Mouse (Mus musculus) lung, adult 2 months (tissue): Measurements from ENCODE around the gene Olfr1338.

ENCODE experiments used
- CTCF ChIP-seq: fragments of 200-500 bp; IDR thresholded peaks from 2 replicates; pipeline ENCODE4 v1.5.1; 2011; ENCODE audit warnings: mild to moderate bottlenecking, low read length, control low read depth; ENCODE audit not compliant: insufficient read depth
- POLR2A ChIP-seq: fragments of 200-500 bp; IDR thresholded peaks from 2 replicates; pipeline ENCODE4 v1.6.1; 2011; ENCODE audit warnings: low read depth, mild to moderate bottlenecking, control low read depth, low read length, borderline replicate concordance; ENCODE audit errors: extremely low read depth

- TF ChIP-seq CTCF (no peak), POLR2A (no peak)
Observed at GRCm38 (mm10) chr4:118721742-118722483, 36.6 kb downstream of the Olfr1338 start.
